Mouse (Mus musculus) spleen, postnatal 14 days (tissue): ENCODE data around the gene Gga2.

Experiments used
- DNase-seq, 2 experiments: peaks; one replicate each; pipeline ENCODE4 v3.0.0; 2021 to 2022; ENCODE audit warnings: low spot score in 2 of 2

The Gga2 gene

DNA sequence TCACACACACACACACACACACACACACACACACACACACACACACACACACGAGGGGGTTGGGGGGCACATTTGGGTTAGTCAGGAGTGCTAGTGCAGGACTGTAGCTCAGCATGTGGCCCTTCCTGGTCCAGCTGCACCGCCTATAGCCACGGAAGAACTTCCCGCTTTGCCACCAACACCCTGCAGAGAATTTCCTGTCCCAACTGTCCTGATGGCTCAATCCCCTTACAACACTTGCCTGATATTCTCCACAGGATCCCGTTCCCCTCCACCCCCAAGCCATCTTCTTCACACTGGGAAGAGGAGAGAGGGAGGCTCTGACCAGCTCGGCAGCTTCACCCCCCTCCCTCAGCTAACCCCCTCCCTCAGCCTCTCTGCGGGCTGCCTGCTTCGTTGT is 20.6 kb downstream of the Gga2 start:
- no peak for DNase-seq

DNA sequence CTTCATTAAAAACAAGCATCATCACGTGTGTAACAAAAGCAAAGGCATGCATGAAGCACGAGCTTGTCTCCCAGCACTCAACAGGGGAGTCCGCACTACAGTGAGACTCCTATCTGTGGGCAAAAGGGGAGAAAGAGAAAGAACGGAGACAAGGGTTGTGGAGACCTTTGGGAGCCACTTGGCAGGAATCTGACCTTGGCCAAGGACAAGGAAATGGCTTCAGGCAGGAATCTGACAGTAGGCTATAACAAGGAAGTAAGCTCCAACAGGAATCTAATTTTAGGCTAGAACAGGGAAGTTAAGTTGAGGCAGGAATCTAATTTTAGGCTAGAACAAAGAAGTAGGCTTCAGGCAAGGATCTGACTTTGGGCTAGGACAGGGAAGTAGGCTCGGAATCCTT is 25.1 kb downstream of the Gga2 start:
- DNase-seq: no peak

DNA sequence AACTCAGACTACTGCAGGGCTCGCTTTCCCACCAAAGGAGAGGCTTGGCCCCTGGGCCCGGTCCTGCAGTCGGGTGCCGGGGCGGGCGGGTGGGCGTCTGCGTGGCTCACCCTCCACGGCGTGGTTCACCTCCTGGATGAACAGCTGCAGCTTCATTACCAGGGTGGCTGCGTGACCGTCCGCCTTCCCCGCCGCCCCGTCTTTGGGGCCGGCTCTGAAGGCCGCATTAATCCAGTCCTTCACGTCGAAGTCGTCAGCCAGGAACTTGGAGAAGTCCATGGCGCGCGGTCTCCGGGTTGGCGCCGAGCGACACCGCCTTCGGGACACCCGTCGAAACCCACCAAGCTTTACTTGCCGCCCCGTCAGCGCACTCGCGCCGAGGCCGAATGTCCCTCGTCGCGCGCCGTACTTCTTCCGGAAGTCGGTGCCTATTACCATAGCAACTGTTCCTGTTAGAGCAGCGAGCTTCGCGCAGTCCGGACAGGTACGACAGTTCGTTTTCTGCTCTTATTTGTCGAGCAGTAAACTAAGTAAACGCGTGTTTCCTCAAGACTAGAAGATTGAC is 39.6 kb downstream of the Gga2 start, which contains the start of gene Cog7:
Cog7 (minus strand) TSS at position 405 of the 565 bp plus-strand sequence.
- peak; percentile 82 to 90 for DNase-seq

DNA sequence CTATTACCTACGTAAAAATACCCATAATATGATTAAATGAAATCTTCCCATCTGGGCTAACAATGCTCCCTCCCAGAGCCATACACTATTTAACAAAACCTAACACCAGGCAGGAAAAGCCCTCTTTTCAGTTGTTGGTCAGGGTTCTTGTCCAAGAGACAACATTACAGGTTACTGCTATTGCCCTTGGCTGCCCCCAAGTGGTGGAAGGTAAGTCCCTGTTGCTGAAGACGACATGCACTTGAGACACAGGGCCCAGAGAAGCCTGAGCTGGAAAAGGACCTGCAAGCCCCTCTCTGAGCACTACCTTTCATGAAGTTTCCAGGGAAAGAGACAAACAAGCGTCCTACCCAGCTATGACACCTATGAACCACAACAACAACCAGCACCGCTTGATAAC is 46.0 kb downstream of the Gga2 start:
- peak in 1 of 2 experiments; percentile 45 for DNase-seq

DNA sequence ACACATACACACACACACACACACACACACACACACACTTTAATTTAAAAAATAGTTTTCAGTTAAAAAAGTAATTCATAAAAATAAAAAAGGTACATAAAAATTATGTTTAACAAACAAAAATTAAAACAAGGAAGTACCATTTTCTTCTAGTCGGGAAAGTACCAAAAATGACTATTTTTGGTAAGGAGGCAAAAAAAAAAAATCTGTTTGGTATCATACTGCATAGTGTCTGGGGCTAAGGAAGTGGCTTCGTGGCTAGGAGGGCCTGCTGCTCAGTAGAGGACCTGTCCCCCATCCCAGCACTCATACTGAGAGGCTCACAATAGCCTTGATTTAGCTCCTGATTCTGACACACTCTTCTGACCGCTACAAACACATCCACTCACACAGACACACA is 49.3 kb downstream of the Gga2 start:
- no peak for DNase-seq

DNA sequence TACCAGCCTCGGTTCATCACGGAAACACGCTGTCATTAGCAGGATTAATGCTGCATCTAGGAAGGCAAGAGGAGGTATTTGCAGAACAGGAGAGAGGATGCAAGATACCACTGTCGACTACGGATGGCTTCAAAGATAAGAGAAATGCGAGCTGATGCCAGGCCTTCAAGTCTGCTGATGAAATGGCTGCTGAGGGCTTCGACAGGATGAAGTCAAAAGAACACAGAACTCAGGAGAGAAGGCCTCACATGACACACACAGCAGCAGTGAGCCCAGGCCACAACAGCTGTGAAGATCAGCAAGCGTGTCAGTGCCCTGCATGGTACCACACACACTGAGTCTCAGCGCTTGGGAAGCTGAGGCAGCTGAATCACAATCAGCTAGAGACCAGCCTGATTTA is 50.8 kb downstream of the Gga2 start:
- no peak for DNase-seq

DNA sequence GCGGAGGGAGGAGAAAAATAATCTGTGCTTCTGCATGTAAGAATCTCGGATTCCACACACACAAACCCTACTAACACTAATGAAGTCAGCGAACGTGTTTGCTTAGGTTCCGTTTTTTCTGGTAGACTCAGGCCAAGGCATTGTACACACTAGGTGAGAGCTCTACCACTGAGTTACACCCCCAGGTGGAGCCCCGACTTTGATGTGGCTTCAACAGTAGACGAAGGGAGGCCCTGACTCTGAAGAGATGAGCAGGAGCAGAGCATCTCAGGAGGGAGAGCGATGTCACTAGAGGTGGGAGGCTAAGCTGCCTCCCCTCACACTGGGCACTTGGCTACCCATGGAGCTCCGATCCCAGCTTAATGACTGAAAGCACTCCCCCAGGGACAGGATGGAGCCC is 52.2 kb downstream of the Gga2 start:
- DNase-seq: no peak

DNA sequence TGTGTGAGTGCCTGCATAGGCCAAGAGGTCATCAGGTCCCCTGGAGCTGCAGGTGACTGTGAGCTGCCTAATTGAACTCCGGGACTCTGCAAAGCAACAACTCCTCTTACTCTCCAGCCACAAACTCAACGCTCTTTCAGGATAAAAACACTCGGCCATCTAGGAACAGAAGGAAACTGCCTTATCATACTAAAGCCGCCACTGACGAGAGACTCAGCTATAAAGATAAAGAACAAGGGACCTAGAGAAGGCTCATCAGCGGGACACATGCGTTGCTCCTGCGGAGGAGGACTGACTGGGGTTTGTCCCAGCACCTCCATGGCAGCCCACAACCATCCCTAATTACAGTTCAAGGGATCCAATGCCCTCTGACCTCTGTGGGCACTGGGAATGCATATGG is 52.8 kb downstream of the Gga2 start:
- no peak for DNase-seq

DNA sequence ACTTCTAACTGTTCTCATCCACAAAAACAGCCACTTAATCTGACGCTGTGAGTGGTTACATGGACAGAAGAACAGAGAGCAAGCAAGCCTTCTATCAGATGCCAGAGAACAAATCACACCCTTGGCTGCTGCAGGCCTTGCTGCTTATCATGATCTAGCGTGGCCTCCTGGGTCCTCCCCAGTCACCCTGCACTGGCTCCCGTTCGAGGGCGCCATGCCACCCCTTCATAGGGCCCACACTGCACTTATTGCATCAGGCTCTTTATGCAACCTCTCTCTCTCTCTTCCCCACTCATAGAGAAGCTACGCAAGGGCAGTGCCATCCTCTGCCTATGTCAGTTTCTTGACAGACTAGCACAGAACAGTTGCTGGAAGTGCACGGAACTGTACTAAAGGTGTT is 54.9 kb downstream of the Gga2 start:
- DNase-seq: no peak

DNA sequence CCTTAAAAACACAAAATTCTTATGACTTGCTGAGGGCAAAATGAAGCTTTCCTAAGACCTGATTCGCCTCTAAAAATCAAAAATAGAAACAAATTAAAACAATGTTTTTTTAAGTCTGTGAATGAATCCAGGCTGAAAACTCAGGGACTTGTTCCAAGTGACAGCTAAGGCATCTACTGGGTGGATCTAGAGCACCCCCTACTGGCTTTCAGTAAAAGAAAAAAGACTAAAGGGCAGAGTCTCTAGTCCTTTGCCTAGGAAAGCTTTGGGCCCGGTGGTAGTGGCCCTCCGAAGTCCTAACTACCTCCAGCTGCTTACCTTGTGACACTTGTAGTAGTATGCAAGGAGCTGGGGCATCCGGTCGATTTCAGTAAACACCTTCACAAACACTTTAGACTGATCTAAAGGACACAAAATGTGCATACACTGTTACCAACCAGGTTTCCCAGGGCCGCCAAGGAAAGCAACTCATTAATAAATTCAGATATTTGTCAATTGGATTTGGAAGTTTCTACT is 57.1 kb downstream of the Gga2 start:
- no peak for DNase-seq

DNA sequence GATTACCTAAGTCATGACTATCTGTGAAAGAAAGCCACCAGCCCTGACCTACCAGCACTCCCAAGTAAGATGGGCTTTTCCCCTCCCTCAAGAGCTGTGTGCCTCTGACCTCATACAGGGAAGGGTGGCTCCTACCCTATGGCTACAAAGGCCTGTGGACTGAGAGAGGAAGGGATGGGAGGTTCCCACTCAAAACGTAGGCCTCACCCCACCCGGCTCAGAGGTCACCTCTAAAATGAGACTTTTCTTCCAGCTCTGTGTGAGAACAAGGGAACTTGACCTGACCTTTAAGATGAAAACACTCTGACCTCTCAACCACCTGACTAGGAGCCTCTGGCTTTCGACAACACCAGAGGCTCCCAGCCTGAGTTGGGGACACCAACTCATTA is 58.5 kb downstream of the Gga2 start:
- no peak for DNase-seq

DNA sequence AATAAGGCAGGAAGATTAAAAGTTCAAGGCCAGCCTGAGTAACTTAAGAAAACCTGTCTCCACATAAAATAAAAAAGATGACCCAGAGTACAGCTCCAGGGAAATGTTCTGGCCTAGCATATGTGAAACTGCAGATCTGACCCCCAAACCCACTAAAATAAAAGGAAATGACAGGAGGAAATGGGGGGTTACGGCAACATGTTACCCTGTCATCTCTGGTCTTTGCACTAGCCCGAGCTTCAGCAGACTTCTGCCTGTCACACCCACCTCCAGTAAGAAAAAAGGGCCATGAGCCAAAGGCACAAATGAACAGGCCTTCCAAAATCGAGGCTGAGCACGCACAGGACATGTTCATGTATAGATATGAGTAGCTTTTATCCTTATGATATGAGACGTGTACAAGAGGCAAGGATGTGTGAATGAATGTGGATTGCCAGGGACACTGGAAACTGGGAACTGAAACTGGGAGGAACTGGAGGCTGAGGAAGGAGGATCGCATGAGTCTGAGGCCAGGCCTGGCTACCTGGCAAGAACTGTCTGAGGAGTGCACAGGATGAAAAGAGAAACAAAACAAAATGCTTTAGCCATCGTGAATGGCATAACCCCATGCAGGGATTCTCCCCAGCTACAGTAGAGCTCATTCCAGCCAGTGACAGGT is 59.0 kb downstream of the Gga2 start:
- DNase-seq: no peak

DNA sequence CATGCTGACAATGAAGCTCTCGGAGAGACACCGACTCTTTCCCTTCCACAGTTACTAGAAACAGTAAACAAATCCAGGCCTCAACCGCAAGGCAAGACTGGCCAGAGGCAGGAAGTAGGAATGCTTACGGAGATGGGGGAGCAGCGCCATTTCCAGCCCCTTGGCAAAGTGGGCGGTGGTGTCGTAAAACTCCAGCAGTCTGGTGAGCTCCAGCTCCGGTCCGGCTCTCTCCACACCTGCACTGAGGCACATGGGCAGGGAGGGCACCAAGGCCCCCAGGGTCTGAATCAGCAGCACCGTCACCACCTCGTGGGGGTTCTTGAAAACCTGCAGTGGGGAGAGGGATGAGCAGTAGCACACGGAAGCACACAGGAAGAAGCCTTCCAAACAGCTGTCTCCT is 65.2 kb downstream of the Gga2 start:
- DNase-seq: no peak

DNA sequence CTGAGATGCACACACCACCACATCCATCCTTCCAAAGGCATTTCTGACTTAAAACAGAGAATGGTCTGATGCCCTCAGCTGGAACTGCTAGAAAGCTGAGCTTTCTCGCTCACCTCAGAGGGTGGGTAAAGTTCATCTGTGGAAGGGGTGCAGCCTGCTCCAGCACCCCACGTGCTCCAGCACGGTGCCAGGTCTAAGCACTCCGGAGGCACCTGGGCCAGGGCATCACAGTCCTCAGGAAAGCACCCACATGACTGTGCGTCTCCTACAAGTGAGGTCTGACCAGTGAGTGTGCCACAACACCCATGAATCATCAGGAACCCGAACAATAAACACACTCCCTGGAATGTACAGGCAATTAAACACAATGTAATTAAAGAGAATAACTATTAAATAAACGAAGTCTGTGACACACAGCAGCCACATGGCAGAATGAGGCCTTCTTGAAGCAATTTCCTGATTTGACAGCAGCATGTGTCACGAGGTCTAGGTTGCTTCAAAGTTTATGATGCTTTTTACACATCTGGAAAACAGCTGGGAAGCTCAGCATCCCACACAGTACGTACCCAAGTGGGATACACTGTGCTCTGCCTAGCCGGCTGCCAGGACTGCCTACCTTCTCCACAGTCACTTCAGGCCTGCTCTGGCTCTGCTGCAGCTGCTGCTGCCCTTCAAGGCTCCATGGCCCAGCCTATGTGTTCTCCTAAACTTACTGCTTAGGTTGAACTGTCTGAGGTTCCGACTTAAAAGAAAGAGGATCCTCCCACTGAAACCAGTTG is 65.9 kb downstream of the Gga2 start:
- no peak for DNase-seq

DNA sequence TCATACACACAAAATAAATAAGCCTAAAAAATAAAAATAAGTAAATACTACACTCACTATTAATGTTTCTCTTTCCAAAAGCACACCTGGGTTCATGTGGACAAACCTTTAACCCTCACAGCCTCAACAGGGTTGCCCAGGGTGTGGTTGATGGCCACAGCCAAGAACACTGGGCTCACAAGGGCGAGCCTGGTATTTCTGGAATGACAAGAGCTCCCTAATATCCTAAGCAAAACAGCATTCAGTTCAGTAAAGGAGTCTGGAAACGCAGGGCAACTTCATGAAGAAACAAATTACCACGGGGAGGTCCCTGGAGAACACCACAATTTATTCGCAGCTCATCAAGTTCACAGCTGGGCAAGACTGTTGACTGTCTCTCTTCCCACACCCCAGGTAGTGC is 73.5 kb downstream of the Gga2 start:
- no peak for DNase-seq

DNA sequence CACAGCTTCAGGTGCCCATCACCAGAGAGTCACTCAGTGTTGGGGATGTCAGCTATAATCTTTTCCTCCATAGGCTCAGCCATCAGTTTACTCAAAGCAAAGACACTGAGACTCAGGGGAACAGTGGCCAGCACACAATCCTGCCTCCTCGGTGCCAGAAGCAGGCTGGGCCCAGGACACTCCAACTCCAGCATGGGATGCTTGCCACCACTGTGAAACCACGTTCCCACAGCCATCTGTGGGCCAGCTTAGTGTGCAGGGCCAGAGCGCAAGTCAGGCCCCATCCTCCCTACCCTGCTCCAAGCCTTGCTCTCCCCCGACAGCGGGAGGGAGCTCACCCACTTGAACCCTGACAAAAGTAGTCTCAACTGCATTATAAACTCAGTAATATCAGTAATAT is 74.8 kb downstream of the Gga2 start:
- DNase-seq: no peak

DNA sequence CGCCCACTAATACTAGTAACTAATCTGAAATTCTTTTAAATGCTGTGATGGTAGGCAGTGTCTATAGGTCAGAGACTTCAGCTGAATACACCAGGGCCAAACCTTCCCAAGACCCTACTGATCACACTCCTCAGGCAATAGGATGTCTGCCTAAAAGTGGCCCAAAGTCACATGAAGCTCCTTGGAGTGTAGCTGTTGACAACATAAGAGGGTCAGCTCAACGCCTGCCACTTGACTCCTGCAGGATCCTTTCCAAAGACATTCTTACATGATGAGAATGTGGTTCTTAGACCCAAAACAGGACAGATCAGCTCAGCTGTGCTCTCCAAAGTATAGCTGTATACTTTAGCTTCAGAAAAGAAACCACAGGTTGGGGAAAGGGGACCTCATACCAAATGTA is 78.7 kb downstream of the Gga2 start:
- DNase-seq: no peak

DNA sequence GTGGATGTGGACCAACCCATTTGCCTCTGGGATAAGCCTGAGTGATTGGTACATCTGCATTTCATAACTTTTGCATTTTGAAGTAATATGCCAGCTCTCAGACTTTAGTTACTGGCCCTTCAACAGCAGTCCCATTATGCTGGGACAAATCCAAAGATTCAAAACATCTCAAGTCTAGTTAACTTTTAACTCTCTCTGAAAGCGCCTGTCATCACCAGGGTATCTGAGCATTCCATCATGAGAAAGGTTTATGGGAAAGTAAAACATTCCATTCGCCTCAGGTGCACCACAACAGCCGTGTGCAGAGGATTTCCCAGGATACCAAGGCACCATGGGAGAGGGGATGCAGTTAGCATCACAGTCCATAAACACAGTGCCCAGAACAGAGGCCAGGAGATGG is 79.4 kb downstream of the Gga2 start:
- no peak for DNase-seq

DNA sequence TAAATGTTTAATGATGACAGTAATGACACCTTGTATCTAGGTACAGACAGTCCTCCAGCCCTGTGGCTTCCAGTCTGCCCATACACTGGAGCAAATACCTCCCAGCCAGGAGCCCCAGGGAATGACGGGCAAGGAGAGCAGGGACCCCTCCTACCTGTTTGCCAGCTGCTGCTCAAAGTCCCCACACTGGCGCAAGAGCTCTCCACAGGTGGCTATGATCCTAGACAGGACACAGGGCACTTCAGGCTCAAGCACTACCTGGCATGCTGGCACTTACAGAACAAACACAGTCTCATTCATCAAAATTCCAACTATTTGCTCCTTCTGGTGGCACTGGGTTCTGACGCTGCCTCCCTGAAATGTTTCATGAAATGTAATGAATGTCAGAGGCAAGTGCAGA is 80.0 kb downstream of the Gga2 start:
- no peak for DNase-seq

DNA sequence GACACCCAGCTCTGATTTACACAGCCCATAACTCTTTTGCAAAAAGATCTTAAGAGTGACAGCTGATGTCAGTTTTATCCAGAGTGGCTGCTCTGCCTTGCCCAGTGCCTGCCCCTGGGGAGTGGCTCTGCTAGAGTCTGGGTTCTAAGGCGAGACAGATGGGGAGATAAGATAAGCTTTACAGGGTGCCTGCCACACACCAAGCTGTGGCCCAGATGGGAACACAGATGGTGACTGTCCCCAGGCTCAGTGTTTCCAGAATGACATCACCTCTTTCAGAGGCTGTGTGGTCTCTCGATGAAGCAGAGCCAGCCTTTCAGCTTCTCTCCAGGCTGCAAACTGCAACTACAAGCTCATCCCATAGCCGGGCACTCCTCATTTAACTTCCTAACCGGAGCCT is 81.3 kb downstream of the Gga2 start:
- DNase-seq: no peak

DNA sequence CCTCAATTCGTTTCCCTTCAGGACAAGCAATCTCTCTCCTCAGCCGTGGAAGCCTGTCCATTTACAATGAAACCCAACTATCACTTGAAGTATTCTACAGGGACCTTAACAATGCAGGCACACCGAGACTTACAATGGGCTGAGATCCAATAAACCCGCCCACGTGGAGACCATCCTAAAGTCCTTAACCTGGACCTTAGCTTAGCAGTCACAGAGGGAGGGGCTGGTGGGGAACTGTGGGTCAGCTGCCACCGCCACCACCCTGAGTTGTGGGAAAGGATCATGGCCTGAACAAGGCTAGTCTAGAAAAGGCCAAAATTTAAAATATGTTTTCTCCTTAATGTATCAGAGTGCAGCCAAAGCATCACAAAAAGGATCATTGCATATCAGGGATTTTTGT is 81.8 kb downstream of the Gga2 start:
- no peak for DNase-seq

DNA sequence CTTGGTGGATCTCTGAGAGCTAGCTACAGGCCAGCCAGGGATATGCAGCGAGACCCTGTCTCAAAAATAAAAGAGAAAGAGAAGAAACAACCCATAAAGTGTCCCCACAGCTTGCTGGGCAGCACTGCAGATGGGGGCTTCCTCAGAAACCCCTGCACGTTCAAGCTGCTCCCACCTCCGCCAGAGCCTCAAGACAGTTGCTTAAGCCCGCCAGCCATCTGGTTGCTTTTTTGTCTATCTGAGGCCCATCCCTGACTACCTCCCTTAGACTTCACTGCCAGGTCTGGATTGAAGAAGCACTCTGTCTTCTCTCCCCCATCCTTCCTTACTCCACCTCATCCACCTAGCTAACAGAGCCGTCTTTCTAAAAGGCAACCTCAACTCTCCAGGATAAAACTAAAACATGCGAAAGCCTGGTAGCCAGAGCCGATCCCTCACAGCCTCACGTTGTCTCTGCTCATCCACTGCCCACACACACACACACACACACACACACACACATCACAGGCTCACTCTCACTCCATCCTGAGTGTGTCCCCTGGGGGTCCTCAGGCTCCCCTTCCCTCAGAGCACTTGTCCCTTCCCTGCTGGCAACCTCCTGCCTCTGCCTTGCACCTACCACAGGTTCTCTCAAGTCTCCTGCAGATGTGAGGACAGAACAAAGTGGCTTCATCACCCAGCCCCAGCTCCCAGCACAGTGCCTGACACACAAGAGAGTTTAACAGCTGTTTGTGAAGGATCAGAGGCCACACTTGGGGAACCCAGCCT is 82.7 kb downstream of the Gga2 start:
- no peak for DNase-seq
